Comparison of ENCODE assay signal across 8 mouse cellular contexts in the genomic region with DNA sequence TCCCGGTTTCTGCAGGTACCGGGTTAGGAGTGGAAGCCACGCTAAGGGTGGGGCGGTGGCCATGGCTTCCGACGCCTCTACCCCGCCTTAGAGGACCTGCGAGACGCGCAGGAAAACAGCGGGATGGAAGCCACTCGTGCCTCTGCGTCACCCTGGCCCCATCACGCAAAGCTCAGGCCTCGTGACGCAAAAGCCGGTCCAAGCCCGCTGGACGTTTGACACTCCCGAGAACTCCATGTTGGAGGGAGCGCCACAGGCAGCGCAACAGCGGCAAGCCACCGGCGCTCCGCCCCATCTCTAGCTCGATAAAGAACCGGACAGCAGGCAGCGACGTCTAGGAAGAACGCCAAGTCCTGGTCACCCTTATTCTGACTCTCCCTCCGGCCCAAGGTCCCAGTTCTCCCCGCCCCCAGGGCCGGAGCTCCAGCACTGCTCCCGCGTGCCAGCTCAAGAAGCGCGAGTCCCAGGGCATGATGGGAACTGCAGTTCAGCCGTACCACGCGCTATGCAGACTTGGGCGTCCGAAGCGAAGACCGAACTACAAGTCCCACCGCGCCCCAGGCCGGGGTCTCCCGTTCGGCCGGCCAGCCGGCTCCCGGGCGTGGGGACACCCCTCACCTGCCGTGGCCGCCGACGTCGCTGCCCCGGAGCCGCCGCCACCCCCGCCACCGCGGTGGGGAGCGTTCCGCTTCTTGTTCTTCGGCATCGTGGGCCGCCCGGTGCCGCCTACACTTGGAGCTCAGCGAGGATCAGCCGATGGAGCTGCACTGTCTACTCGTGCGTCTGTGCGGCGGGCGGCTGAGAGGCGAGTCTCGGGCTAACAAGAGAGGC. TPM values are rescaled to one million over a fixed set of nuclear protein-coding genes. Genes with fewer than 3 reads are reported as not detected.
A peak's percentile ranks its signal among the peaks of the same experiment; 100 is the strongest.
DNase-seq lines count a peak whose midpoint lies in the region; ATAC-seq and TF ChIP-seq lines count a peak whose summit lies in the region.

No protein-coding gene starts in this region.

- peaks cover 6 to 17% of the 10 kb centered on the region in 2 experiments for H3K36me3 ChIP-seq in MEL (ENCODE audit: control insufficient read depth in 1 of 2, insufficient read depth in 2 of 2, low read length in 2 of 2)
- no peaks in the 10 kb centered on the region for H3K36me3 ChIP-seq in forebrain, embryonic 16.5 days (ENCODE audit: control insufficient read depth, insufficient read depth)
- H3K36me3 ChIP-seq in neural tube, embryonic 14.5 days (ENCODE audit: control insufficient read depth, insufficient read depth, low read length) = no peaks in the 10 kb centered on the region

- intact Hi-C loops in heart, postnatal 36 days (cut with DNase I) = loop anchor here (10.0 kb wide), 1 partner anchor 802 kb away; a partner anchor contains a TSS

- no peak for TF ChIP-seq CTCF in MEL (IDR thresholded peaks at IDR 0.05 in 2 of 3, conservative IDR thresholded peaks at IDR 0.05 in 1 of 3; ENCODE audit: control insufficient read depth in 1 of 3, insufficient read depth in 1 of 3, low read depth in 2 of 3, low read length in 3 of 3, poor library complexity in 1 of 3, severe bottlenecking in 1 of 3)

- H3K4me2 ChIP-seq in forebrain, embryonic 16.5 days (ENCODE audit: low read length) = peak overlapping the region; percentile 58
- H3K4me2 ChIP-seq in neural tube, embryonic 14.5 days (ENCODE audit: low read depth, low read length) = peak overlapping the region; percentile 59

- peak overlapping the region; percentile 92 for H3K9ac ChIP-seq in MEL (ENCODE audit: control insufficient read depth, low read depth, low read length, poor library complexity, severe bottlenecking)
- peak overlapping the region; percentile 89 for H3K9ac ChIP-seq in forebrain, embryonic 16.5 days (replicated peaks; ENCODE audit: low read depth, low read length)
- peak overlapping the region; percentile 84 for H3K9ac ChIP-seq in neural tube, embryonic 14.5 days (replicated peaks; ENCODE audit: low read depth, low read length)

- no peaks in the 10 kb centered on the region for H3K9me3 ChIP-seq in MEL (replicated peaks; ENCODE audit: insufficient read depth, low read length)
- no peaks in the 10 kb centered on the region for H3K9me3 ChIP-seq in forebrain, embryonic 16.5 days (ENCODE audit: control insufficient read depth, low read length)
- no peaks in the 10 kb centered on the region for H3K9me3 ChIP-seq in neural tube, embryonic 14.5 days (ENCODE audit: control insufficient read depth, low read length)

- H3K27ac ChIP-seq in MEL (ENCODE audit: control insufficient read depth, low read depth, low read length) = peak overlapping the region; percentile 84
- H3K27ac ChIP-seq in forebrain, embryonic 16.5 days (ENCODE audit: low read length) = peak overlapping the region; percentile 97
- peak overlapping the region; percentile 96 for H3K27ac ChIP-seq in neural tube, embryonic 14.5 days (ENCODE audit: low read depth, low read length)

- DNase-seq in MEL (ENCODE audit: low read depth, low spot score) = peak; percentile 92
- peak; percentile 96 to 98 for DNase-seq in cerebellum, adult 18-20 months
- peak; percentile 92 to 93 for DNase-seq in heart, postnatal 36 days
- peak; percentile 93 to 97 for DNase-seq in layer of hippocampus, adult 18-20 months (ENCODE audit: low spot score in 2 of 2)
- peak; percentile 98 for DNase-seq in lung, adult 18-20 months
- peak; percentile 93 for DNase-seq in testis, postnatal 10 days (ENCODE audit: low spot score)

- H3K4me3 ChIP-seq in MEL (ENCODE audit: control insufficient read depth in 1 of 2, insufficient read depth in 1 of 2, low read depth in 2 of 2, low read length in 2 of 2) = peak overlapping the region; percentile 51 to 81
- peak overlapping the region; percentile 99 for H3K4me3 ChIP-seq in forebrain, embryonic 16.5 days (replicated peaks; ENCODE audit: low read length)
- peak overlapping the region; percentile 86 for H3K4me3 ChIP-seq in neural tube, embryonic 14.5 days (ENCODE audit: low read depth, low read length)

- TF ChIP-seq EP300 in MEL (IDR thresholded peaks at IDR 0.05; ENCODE audit: low read depth in 1 of 2, low read length in 2 of 2) = no peak

- peaks cover 40% of the 10 kb centered on the region for H3K79me2 ChIP-seq in MEL (ENCODE audit: control insufficient read depth, insufficient read depth, low read length, poor library complexity)

- TF ChIP-seq POLR2A in MEL (IDR thresholded peaks at IDR 0.05; ENCODE audit: control insufficient read depth in 1 of 2, insufficient read depth in 1 of 2, low read depth in 1 of 2, low read length in 2 of 2, poor library complexity in 1 of 2) = no peak

- under 1% methylated on average over 81 of the region's 81 CpGs for WGBS in forebrain, embryonic 16.5 days
- WGBS in neural tube, embryonic 14.5 days = under 1% methylated on average over 81 of the region's 81 CpGs

- H3K4me1 ChIP-seq in MEL (ENCODE audit: control insufficient read depth in 1 of 2, insufficient read depth in 2 of 2, low read length in 2 of 2) = peaks cover 0 to 11% of the 10 kb centered on the region in 2 experiments; a peak in 3 of 4 replicates
- peaks cover 20% of the 10 kb centered on the region for H3K4me1 ChIP-seq in forebrain, embryonic 16.5 days (replicated peaks; ENCODE audit: control insufficient read depth, insufficient read depth, low read length)
- H3K4me1 ChIP-seq in neural tube, embryonic 14.5 days (ENCODE audit: control insufficient read depth, insufficient read depth, low read length) = peaks cover 13% of the 10 kb centered on the region; the same call in 1 of the 2 replicates

- peak; percentile 94 for ATAC-seq in forebrain, embryonic 16.5 days
- ATAC-seq in neural tube, embryonic 14.5 days (ENCODE audit: low read depth) = peak; percentile 97

- H3K27me3 ChIP-seq in MEL (ENCODE audit: control insufficient read depth in 1 of 2, insufficient read depth in 2 of 2, low read length in 2 of 2) = no peaks in the 10 kb centered on the region
- no peaks in the 10 kb centered on the region for H3K27me3 ChIP-seq in forebrain, embryonic 16.5 days (replicated peaks; ENCODE audit: control insufficient read depth, insufficient read depth, low read length)
- H3K27me3 ChIP-seq in neural tube, embryonic 14.5 days (ENCODE audit: control insufficient read depth, insufficient read depth, low read length) = no peaks in the 10 kb centered on the region; the same call in 1 of the 2 replicates

- TF ChIP-seq RAD21 in MEL (IDR thresholded peaks at IDR 0.05; ENCODE audit: low read depth, low read length) = no peak

TF ChIP-seq in MEL, 35 proteins besides CTCF, POLR2A, EP300 and RAD21:
- TF ChIP-seq SIN3A (IDR thresholded peaks at IDR 0.05; ENCODE audit: low read length) (peak; percentile 52), MXI1 (IDR thresholded peaks at IDR 0.05; ENCODE audit: low read depth, low read length) (peak; percentile 93), ETS1 (IDR thresholded peaks at IDR 0.05; ENCODE audit: low read depth, low read length) (peak; percentile 4; the same call in 1 of the 2 replicates), CHD1 (IDR thresholded peaks at IDR 0.05; ENCODE audit: low read depth, low read length) (no peak), MAX (IDR thresholded peaks at IDR 0.05; ENCODE audit: low read length) (peak; percentile 70), USF2 (IDR thresholded peaks at IDR 0.05; ENCODE audit: borderline replicate concordance in 1 of 2, insufficient read depth in 1 of 2, low read depth in 1 of 2, low read length in 2 of 2) (no peak), POLR2AphosphoS5 (IDR thresholded peaks at IDR 0.05; ENCODE audit: borderline replicate concordance, low read depth, low read length) (no peak), TCF12 (IDR thresholded peaks at IDR 0.05; ENCODE audit: low read depth, low read length) (no peak), ZMIZ1 (IDR thresholded peaks at IDR 0.05; ENCODE audit: low read depth, low read length) (no peak), MYB (IDR thresholded peaks at IDR 0.05; ENCODE audit: low read depth, low read length) (no peak), BHLHE40 (IDR thresholded peaks at IDR 0.05; ENCODE audit: borderline replicate concordance, low read depth, low read length) (no peak), MAZ (IDR thresholded peaks at IDR 0.05; ENCODE audit: low read depth, low read length) (no peak), CHD2 (IDR thresholded peaks at IDR 0.05; ENCODE audit: low read length) (peak; percentile 67), NELFE (IDR thresholded peaks at IDR 0.05; ENCODE audit: low read depth, low read length) (no peak), HCFC1 (IDR thresholded peaks at IDR 0.05; ENCODE audit: low read depth, low read length) (peak; percentile 94), NRF1 (IDR thresholded peaks at IDR 0.05; ENCODE audit: insufficient read depth, low read depth, low read length, poor library complexity, severe bottlenecking) (no peak), MYC (IDR thresholded peaks at IDR 0.05; ENCODE audit: low read depth, low read length) (peak; percentile 62; the same call in 1 of the 2 replicates), RCOR1 (IDR thresholded peaks at IDR 0.05; ENCODE audit: low read depth, low read length) (no peak), ELF1 (IDR thresholded peaks at IDR 0.05; ENCODE audit: low read depth, low read length) (0 out of 2 replicates have a peak, but pooled peaks have one; percentile 12)

RNA-seq across cellular contexts. Expression of a gene that starts 23.2 kb away (rescaled TPM):
- not detected in 2 replicates for total RNA-seq in MEL (2012; rRNA removed)
- under 1 TPM in 1 of 2 experiments, not detected in 1; 0.14 TPM for polyA plus RNA-seq in MEL (2012; ENCODE audit: insufficient read depth in 1 of 2, insufficient read length in 2 of 2, low read depth in 1 of 2, low replicate concordance in 2 of 2, missing spikeins in 1 of 2)
- polyA plus RNA-seq in forebrain, embryonic 16.5 days (2015; fragmentation: Nextera tagmentation; extraction: Ambion mirVana) = not detected in 2 replicates
- 10 to 100 TPM; 40.4 to 47.6 TPM for total RNA-seq in heart, postnatal 36 days (2021)
- 1 to 10 TPM in 1 of 2 experiments, under 1 TPM in 1; 0.82 to 1.0 TPM for total RNA-seq in layer of hippocampus, adult 18-20 months (2021)
- 0.30 and 0.32 TPM in 2 replicates for polyA plus RNA-seq in neural tube, embryonic 14.5 days (2014; fragmentation: Nextera tagmentation; extraction: Ambion mirVana)

RNA-seq across cellular contexts. Expression of a gene that starts 25.8 kb away (rescaled TPM):
- 158 and 167 TPM in 2 replicates for total RNA-seq in MEL (2012; rRNA removed)
- 100 to 1,000 TPM in 1 of 2 experiments, not detected in 1; 161 TPM for polyA plus RNA-seq in MEL (2012; ENCODE audit: insufficient read depth in 1 of 2, insufficient read length in 2 of 2, low read depth in 1 of 2, low replicate concordance in 2 of 2, missing spikeins in 1 of 2)
- 182 and 188 TPM in 2 replicates for polyA plus RNA-seq in forebrain, embryonic 16.5 days (2015; fragmentation: Nextera tagmentation; extraction: Ambion mirVana)
- 10 to 100 TPM; 87.2 to 89.6 TPM for total RNA-seq in heart, postnatal 36 days (2021)
- 10 to 100 TPM; 91.8 to 95.7 TPM for total RNA-seq in layer of hippocampus, adult 18-20 months (2021)
- 174 and 182 TPM in 2 replicates for polyA plus RNA-seq in neural tube, embryonic 14.5 days (2014; fragmentation: Nextera tagmentation; extraction: Ambion mirVana)

Comparison
In these comparisons a context has a peak if more than half of its experiments do, and no peak if none do; other contexts are left out.
1. Peak in every context shown above with its lines: DNase-seq, ATAC-seq, H3K4me3 ChIP-seq and H3K27ac ChIP-seq.
2. RNA of a gene that starts 23.2 kb away (total RNA-seq): 40.4 to 47.6 TPM in heart, postnatal 36 days; 0.82 to 1.0 TPM in layer of hippocampus, adult 18-20 months and not detected in MEL; every median in the first group is over 10 times any median in the second.